Mouse (Mus musculus) spleen, adult 2 months (tissue): ENCODE results near the gene Med25.

Experiments
- CTCF ChIP-seq: fragments of 200-500 bp; IDR thresholded peaks from 2 replicates; pipeline ENCODE4 v1.5.1; 2011; ENCODE audit warnings: mild to moderate bottlenecking, inconsistent platforms; ENCODE audit not compliant: insufficient read depth, insufficient read length, insufficient replicate concordance; ENCODE audit errors: extremely low read depth
- POLR2A ChIP-seq: fragments of 200-500 bp; IDR thresholded peaks from 2 replicates; pipeline ENCODE4 v1.6.1; 2011; ENCODE audit warnings: low read depth, low read length, inconsistent platforms

DNA sequence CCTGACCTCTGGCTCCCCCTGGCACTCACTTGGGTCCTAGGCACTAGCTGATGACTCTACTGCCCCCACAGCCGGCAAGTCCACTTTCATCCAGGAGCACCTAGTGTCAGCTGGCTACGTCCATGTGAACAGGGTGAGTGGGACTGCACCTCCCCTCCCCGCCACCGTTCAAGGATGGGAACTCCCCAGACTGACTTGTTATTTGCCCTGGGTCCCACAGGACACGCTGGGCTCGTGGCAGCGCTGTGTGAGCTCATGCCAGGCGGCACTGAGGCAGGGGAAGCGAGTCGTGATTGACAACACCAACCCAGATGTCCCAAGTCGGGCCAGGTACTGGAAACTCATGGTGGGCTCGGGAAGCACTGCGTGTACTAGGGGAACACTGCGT lies 31.1 kb downstream of the Med25 start:
- no peak for TF ChIP-seq CTCF
- no peak for TF ChIP-seq POLR2A
